Mouse (Mus musculus) CH12.LX (cell line): ENCODE results near the gene Fgfr2. TPM values are rescaled to one million over a fixed set of nuclear protein-coding genes. Genes with fewer than 3 reads are reported as not detected.

Source experiments
- DNase-seq: peaks from one replicate; pipeline ENCODE4 v3.0.0-alpha.2; 2013; ENCODE audit errors: extremely low read depth
- H3K27ac ChIP-seq: 2 replicates; pipeline ENCODE4 v1.5.1; 2012; ENCODE audit warnings: low read depth, mild to moderate bottlenecking, control low read depth, moderate library complexity; ENCODE audit not compliant: insufficient read depth
- H3K27me3 ChIP-seq: replicated peaks from 2 replicates; pipeline ENCODE3; 2012; ENCODE audit warnings: inconsistent platforms
- H3K36me3 ChIP-seq, 2 experiments: replicated peaks in 1 of 2; 2 replicates each; pipeline versions ENCODE3 to v1.6.1; 2012; ENCODE audit warnings: inconsistent platforms in 1 of 2, low read length in 1 of 2, mild to moderate bottlenecking in 1 of 2, mixed read lengths in 1 of 2, moderate library complexity in 1 of 2; ENCODE audit not compliant: control insufficient read depth in 1 of 2, insufficient read depth in 1 of 2
- H3K4me1 ChIP-seq, 2 experiments: 2 replicates each; pipeline ENCODE4 v1.6.1; 2012; ENCODE audit warnings: inconsistent platforms in 1 of 2, moderate library complexity in 1 of 2; ENCODE audit not compliant: insufficient read depth in 2 of 2, control insufficient read depth in 1 of 2
- H3K4me2 ChIP-seq: 2 replicates; pipeline ENCODE4 v1.6.1; 2012; ENCODE audit warnings: low read depth, mild to moderate bottlenecking, control low read depth; ENCODE audit not compliant: poor library complexity, insufficient read depth, severe bottlenecking
- H3K4me3 ChIP-seq, 3 experiments: fragments of 150-350 bp in 1 of 3; sonication (generic) in 1 of 3; replicated peaks in 1 of 3; 2 replicates each; pipeline versions ENCODE3 to v1.5.1; 2011 to 2012; ENCODE audit warnings: low read depth in 2 of 3, low read length in 2 of 3, mild to moderate bottlenecking in 2 of 3, moderate library complexity in 2 of 3, control low read depth in 1 of 3, improper control_type of control experiment in 1 of 3, inconsistent platforms in 1 of 3, mixed read lengths in 1 of 3; ENCODE audit not compliant: poor library complexity in 1 of 3
- H3K79me2 ChIP-seq: replicated peaks from 2 replicates; pipeline ENCODE4 v1.6.1; 2012; ENCODE audit warnings: mild to moderate bottlenecking, moderate library complexity; ENCODE audit not compliant: control insufficient read depth, poor library complexity, insufficient read depth, severe bottlenecking; ENCODE audit errors: extremely low read depth
- H3K9ac ChIP-seq: 2 replicates; pipeline ENCODE4 v1.6.1; 2012; ENCODE audit warnings: low read depth, mild to moderate bottlenecking, control low read depth, moderate library complexity; ENCODE audit not compliant: insufficient read depth
- H3K9me3 ChIP-seq: replicated peaks from 2 replicates; pipeline ENCODE3; 2012; ENCODE audit warnings: low read length, inconsistent platforms, mixed read lengths
- BHLHE40 ChIP-seq: IDR thresholded peaks from 2 replicates; pipeline ENCODE4 v1.6.1; 2011; ENCODE audit warnings: mild to moderate bottlenecking, low read depth, low read length, improper control_type of control experiment
- E2F4 ChIP-seq: IDR thresholded peaks from 2 replicates; pipeline ENCODE4 v1.6.1; 2011; ENCODE audit warnings: low read depth, low read length, improper control_type of control experiment; ENCODE audit not compliant: insufficient replicate concordance
- ETS1 ChIP-seq: conservative IDR thresholded peaks from 2 replicates; pipeline ENCODE4 v1.6.1; 2012; ENCODE audit warnings: low read depth, mild to moderate bottlenecking, inconsistent platforms, low read length, improper control_type of control experiment, moderate library complexity
- JUN ChIP-seq: IDR thresholded peaks from 2 replicates; pipeline ENCODE4 v1.6.1; 2011; ENCODE audit warnings: low read depth, mild to moderate bottlenecking, low read length, improper control_type of control experiment, moderate library complexity; ENCODE audit not compliant: insufficient read depth
- KAT2A ChIP-seq: IDR thresholded peaks from 2 replicates; pipeline ENCODE4 v1.6.1; 2012; ENCODE audit warnings: low read length, improper control_type of control experiment, inconsistent platforms; ENCODE audit not compliant: insufficient replicate concordance
- MAFK ChIP-seq: IDR thresholded peaks from 2 replicates; pipeline ENCODE4 v1.6.1; 2011; ENCODE audit warnings: low read length, improper control_type of control experiment; ENCODE audit not compliant: insufficient replicate concordance
- MAX ChIP-seq: IDR thresholded peaks from 2 replicates; pipeline ENCODE4 v1.6.1; 2011; ENCODE audit warnings: low read length, improper control_type of control experiment
- MEF2A ChIP-seq: IDR thresholded peaks from 2 replicates; pipeline ENCODE4 v1.6.1; 2014; ENCODE audit warnings: low read depth, mild to moderate bottlenecking, inconsistent platforms, low read length, improper control_type of control experiment, borderline replicate concordance
- MXI1 ChIP-seq: IDR thresholded peaks from 2 replicates; pipeline ENCODE4 v1.6.1; 2011; ENCODE audit warnings: mild to moderate bottlenecking, low read depth, low read length, improper control_type of control experiment
- NRF1 ChIP-seq: IDR thresholded peaks from 2 replicates; pipeline ENCODE4 v1.6.1; 2014; ENCODE audit warnings: low read depth, mild to moderate bottlenecking, inconsistent platforms, low read length, improper control_type of control experiment, moderate library complexity
- RAD21 ChIP-seq: IDR thresholded peaks from 2 replicates; pipeline ENCODE4 v1.6.1; 2011; ENCODE audit warnings: low read depth, mild to moderate bottlenecking, low read length, improper control_type of control experiment, moderate library complexity
- SIN3A ChIP-seq: IDR thresholded peaks from 2 replicates; pipeline ENCODE4 v1.6.1; 2012; ENCODE audit warnings: low read length, improper control_type of control experiment, inconsistent platforms
- SMC3 ChIP-seq: IDR thresholded peaks from 2 replicates; pipeline ENCODE4 v1.6.1; 2011; ENCODE audit warnings: low read depth, low read length, improper control_type of control experiment
- TBP ChIP-seq: conservative IDR thresholded peaks from 2 replicates; pipeline ENCODE4 v1.6.1; 2011; ENCODE audit warnings: low read depth, low read length, improper control_type of control experiment
- TCF12 ChIP-seq: IDR thresholded peaks from 2 replicates; pipeline ENCODE4 v1.6.1; 2014; ENCODE audit warnings: low read depth, mild to moderate bottlenecking, inconsistent platforms, low read length, improper control_type of control experiment
- UBTF ChIP-seq: IDR thresholded peaks from 2 replicates; pipeline ENCODE4 v1.6.1; 2012; ENCODE audit warnings: low read depth, mild to moderate bottlenecking, inconsistent platforms, low read length, improper control_type of control experiment, moderate library complexity
- USF1 ChIP-seq: IDR thresholded peaks from 2 replicates; pipeline ENCODE4 v1.6.1; 2014; ENCODE audit warnings: low read depth, mild to moderate bottlenecking, inconsistent platforms, low read length, improper control_type of control experiment
- USF2 ChIP-seq: conservative IDR thresholded peaks from 2 replicates; pipeline ENCODE4 v1.6.1; 2011; ENCODE audit warnings: low read depth, low read length, improper control_type of control experiment
- ZC3H11A ChIP-seq: IDR thresholded peaks from 2 replicates; pipeline ENCODE4 v1.6.1; 2012; ENCODE audit warnings: low read depth, mild to moderate bottlenecking, inconsistent platforms, low read length, improper control_type of control experiment
- ZKSCAN1 ChIP-seq: IDR thresholded peaks from 2 replicates; pipeline ENCODE4 v1.6.1; 2012; ENCODE audit warnings: low read depth, inconsistent platforms, low read length, improper control_type of control experiment, borderline replicate concordance
- ZMIZ1 ChIP-seq: IDR thresholded peaks from 2 replicates; pipeline ENCODE4 v1.6.1; 2012; ENCODE audit warnings: low read depth, mild to moderate bottlenecking, inconsistent platforms, low read length, improper control_type of control experiment
- dilution Hi-C: fragments of 300-500 bp; cut with MboI; formaldehyde crosslinking; loops from 2 replicates; pipeline ENCODE4 v1.14.3; 2020; ENCODE audit warnings: low sequenced_read_pairs; ENCODE audit not compliant: extremely low pct_unique_long_range_greater_than_20kb, extremely low pct_ligation_motif_present
- in situ Hi-C: fragments of 300-500 bp; cut with MboI; formaldehyde crosslinking; loops from 3 replicates; pipeline ENCODE4 v1.14.3; 2019; ENCODE audit warnings: low sequenced_read_pairs, low pct_ligation_motif_present, low pct_unique_long_range_greater_than_20kb, mixed read lengths
- polyA plus RNA-seq: library from polyadenylated mRNA; unstranded; fragments of >175 nt; gene quantifications from 2 replicates; pipeline ENCODE4 v1.2.1, GENCODE M21; 2012; ENCODE audit warnings: low read depth; ENCODE audit not compliant: insufficient read length
- total RNA-seq, 2 experiments: library from RNA; depleted of rRNA; stranded (reverse); fragments of 300-350 nt in 1 of 2; fragments of >200 nt in 1 of 2; gene quantifications; 2 replicates each; pipeline ENCODE4 v1.2.3; 2012 to 2014

Fgfr2 gene
- total and polyA plus RNA-seq, 3 experiments: not detected

DNA sequence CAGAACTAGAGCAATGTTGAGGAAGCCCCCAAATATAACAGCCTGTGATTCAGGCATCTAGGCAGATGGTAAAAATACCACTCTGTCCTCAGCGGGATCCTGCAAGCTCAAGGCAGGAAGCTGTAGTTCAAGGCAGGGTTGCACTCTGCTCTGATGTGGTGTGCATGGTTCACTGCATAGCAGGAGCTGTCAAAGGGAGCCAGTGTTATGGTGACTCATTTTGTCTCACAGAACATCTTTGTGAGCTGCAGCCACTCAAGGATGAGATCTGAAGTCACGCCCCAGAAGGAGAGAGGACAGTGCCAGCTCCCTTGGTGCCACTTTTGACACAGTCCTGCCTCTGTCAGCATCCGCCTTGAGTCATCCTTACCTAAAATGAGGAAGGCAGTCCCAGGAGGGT, 1185.5 kb downstream of the Fgfr2 start:
- no peak overlapping the region for H3K27ac ChIP-seq
- no peak overlapping the region for H3K4me3 ChIP-seq
- TF ChIP-seq TBP (no peak), E2F4 (no peak), BHLHE40 (no peak), USF1 (no peak), KAT2A (no peak), MXI1 (no peak), ZC3H11A (no peak), SMC3 (no peak), ZMIZ1 (no peak), MEF2A (no peak), SIN3A (no peak), NRF1 (no peak), RAD21 (no peak), MAFK (no peak), USF2 (no peak), UBTF (no peak), TCF12 (no peak), ZKSCAN1 (no peak), ETS1 (no peak)
- H3K9me3 ChIP-seq: no peaks in the 10 kb centered on the region
- no peaks in the 10 kb centered on the region for H3K79me2 ChIP-seq
- H3K4me2 ChIP-seq: no peak overlapping the region
- in situ Hi-C loops (no loop called here), dilution Hi-C loops (no loop called here)
- no peak overlapping the region for H3K9ac ChIP-seq
- H3K36me3 ChIP-seq: no peaks in the 10 kb centered on the region
- peaks cover 48% of the 10 kb centered on the region for H3K27me3 ChIP-seq
- DNase-seq: no peak
- no peaks in the 10 kb centered on the region for H3K4me1 ChIP-seq

DNA sequence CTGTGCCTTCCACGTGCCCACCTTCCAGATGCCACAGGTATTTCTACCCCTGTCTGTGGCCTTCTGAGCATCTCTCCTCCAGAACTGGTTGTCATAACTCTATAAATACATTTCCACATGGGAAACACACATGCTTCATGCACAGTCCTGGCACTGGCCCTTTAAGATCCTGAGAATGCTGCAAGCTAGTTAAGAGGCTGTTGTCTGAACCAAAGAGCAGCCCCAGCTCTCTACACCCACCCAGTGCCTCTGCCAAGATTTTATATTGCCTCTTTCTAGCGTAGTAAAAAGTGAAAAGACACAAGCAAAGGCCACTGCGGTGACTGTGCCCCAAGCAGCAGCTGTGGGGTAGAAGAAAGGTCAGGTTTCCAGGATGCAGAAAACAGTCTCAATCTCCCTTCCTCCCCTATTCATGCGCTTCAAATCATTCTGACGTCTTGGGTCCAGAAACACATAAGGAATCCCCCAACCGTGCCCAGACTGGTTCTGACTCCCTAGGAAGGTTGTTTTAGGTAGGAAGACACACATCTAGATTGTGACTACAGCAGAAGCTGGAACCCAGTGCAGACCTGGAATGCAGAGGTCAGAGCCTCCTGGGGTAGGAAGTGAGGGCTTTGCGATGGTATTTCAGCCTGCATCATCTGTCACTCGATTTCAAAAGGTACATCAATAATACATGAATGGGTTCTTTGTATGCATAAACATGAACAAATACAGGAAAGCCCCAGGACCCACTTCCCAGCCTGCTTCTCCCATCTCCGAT, 1195.7 kb downstream of the Fgfr2 start:
- H3K79me2 ChIP-seq: no peaks in the 10 kb centered on the region
- dilution Hi-C loops: no loop called here
- H3K27me3 ChIP-seq: peaks cover 69% of the 10 kb centered on the region
- in situ Hi-C loops: no loop called here
- no peak overlapping the region for H3K9ac ChIP-seq
- no peak overlapping the region for H3K27ac ChIP-seq
- no peaks in the 10 kb centered on the region for H3K9me3 ChIP-seq
- no peaks in the 10 kb centered on the region for H3K36me3 ChIP-seq
- DNase-seq: no peak
- TF ChIP-seq MAX: no peak
- TF ChIP-seq JUN: no peak
- H3K4me3 ChIP-seq: no peak overlapping the region
- H3K4me2 ChIP-seq: no peak overlapping the region
- H3K4me1 ChIP-seq: no peaks in the 10 kb centered on the region
